Mouse (Mus musculus) heart, adult 10 weeks (tissue): ENCODE data around the gene Fam72a. TPM values are rescaled to one million over a fixed set of nuclear protein-coding genes. Genes with fewer than 3 reads are reported as not detected.

Source experiments
- polyA plus RNA-seq: library from polyadenylated mRNA; stranded (reverse); fragments of 350-450 nt; fragmentation: Illumina TruSeq; extraction: RNeasy Lipid Tissue Mini Kit (QIAGEN cat#74804); gene quantifications from one replicate; pipeline ENCODE4 v1.2.3, GENCODE M21; 2014; ENCODE audit warnings: low read depth, low replicate concordance

Gene Fam72a
- 0.65 TPM for polyA plus RNA-seq

GRCm38 (mm10) chr1:131527281-131528080, at the start of gene Fam72a, which contains the start of gene Srgap2:
Gene Fam72a (plus strand): TSS chr1:131527903.
Gene Srgap2 (minus strand): TSS chr1:131527352.

Other genes with a start within 250 kb of the Fam72a start
- 2.4 TPM for gene Ikbke, start 248.3 kb upstream of the Fam72a start, polyA plus RNA-seq
- 20.0 TPM for gene Srgap2, start 551 bp upstream of the Fam72a start, polyA plus RNA-seq
- gene Avpr1b, start 71.3 kb downstream of the Fam72a start, polyA plus RNA-seq = not detected
- not detected for gene Ctse, start 110.4 kb downstream of the Fam72a start, polyA plus RNA-seq
- 5.7 TPM for gene Rab7b, start 160.8 kb downstream of the Fam72a start, polyA plus RNA-seq
- gene Slc26a9, start 216.1 kb downstream of the Fam72a start, polyA plus RNA-seq = not detected